Mouse (Mus musculus) retina, embryonic 14.5 days (tissue): ENCODE data around the gene Cysrt1.
"Not testable (repeated sequence)": the region's sequence is repeated elsewhere in the genome, so short reads cannot be mapped to it uniquely, and the experiment has no call there.

Experiments used
- DNase-seq: peaks from one replicate; pipeline ENCODE4 v3.0.0-alpha.2; 2015; ENCODE audit warnings: low spot score

The Cysrt1 gene

GRCm38 (mm10) chr2:25264851-25265250 lies 22.6 kb upstream of the Cysrt1 start:
- DNase-seq = no peak

- no peak for DNase-seq
Observed at GRCm38 (mm10) chr2:25264286-25264660, 22.0 kb upstream of the Cysrt1 start.

- no peak for DNase-seq
Observed at GRCm38 (mm10) chr2:25263623-25264285, 21.5 kb upstream of the Cysrt1 start.

GRCm38 (mm10) chr2:25262795-25263622 lies 20.8 kb upstream of the Cysrt1 start:
- DNase-seq = peak; percentile 51

GRCm38 (mm10) chr2:25262291-25262767 lies 20.1 kb upstream of the Cysrt1 start, which contains the start of gene Tprn:
TSS of gene Tprn (plus strand) at chr2:25262618.
- peak; percentile 97 for DNase-seq

GRCm38 (mm10) chr2:25261870-25262269 lies 19.6 kb upstream of the Cysrt1 start:
- DNase-seq = no peak

GRCm38 (mm10) chr2:25258887-25259286 lies 16.6 kb upstream of the Cysrt1 start:
- peak; percentile 32 for DNase-seq

- DNase-seq = not testable (repeated sequence)
Observed at GRCm38 (mm10) chr2:25257250-25257649, 15.0 kb upstream of the Cysrt1 start.

GRCm38 (mm10) chr2:25256443-25257109 lies 14.3 kb upstream of the Cysrt1 start:
- DNase-seq = peak; percentile 60

GRCm38 (mm10) chr2:25255284-25255779 lies 13.1 kb upstream of the Cysrt1 start, which contains the start of gene Tmem203:
TSS of gene Tmem203 (plus strand) at chr2:25255439.
- peak; percentile 95 for DNase-seq

- DNase-seq = no peak
Observed at GRCm38 (mm10) chr2:25252331-25252730, 10.1 kb upstream of the Cysrt1 start.

- no peak for DNase-seq
Observed at GRCm38 (mm10) chr2:25246183-25247072, 4.2 kb upstream of the Cysrt1 start, which contains the start of gene AL732309.1. TSS of gene AL732309.1 (minus strand) at chr2:25246863.

GRCm38 (mm10) chr2:25244144-25244543 lies 1.9 kb upstream of the Cysrt1 start:
- DNase-seq = no peak

GRCm38 (mm10) chr2:25243342-25243741 lies 1.1 kb upstream of the Cysrt1 start:
- DNase-seq = no peak

- DNase-seq = no peak
Observed at GRCm38 (mm10) chr2:25241438-25241775, 845 bp downstream of the Cysrt1 start.

GRCm38 (mm10) chr2:25240723-25241437 lies 1.4 kb downstream of the Cysrt1 start:
- DNase-seq = peak; percentile 82

GRCm38 (mm10) chr2:25240310-25240709 lies 1.9 kb downstream of the Cysrt1 start:
- DNase-seq = no peak

GRCm38 (mm10) chr2:25239766-25240165 lies 2.5 kb downstream of the Cysrt1 start:
- DNase-seq = no peak

GRCm38 (mm10) chr2:25238106-25238505 lies 4.1 kb downstream of the Cysrt1 start:
- no peak for DNase-seq

- DNase-seq = no peak
Observed at GRCm38 (mm10) chr2:25237522-25237921, 4.7 kb downstream of the Cysrt1 start.

- no peak for DNase-seq
Observed at GRCm38 (mm10) chr2:25236614-25237013, 5.6 kb downstream of the Cysrt1 start, which contains the start of gene Rnf224. TSS of gene Rnf224 (minus strand) at chr2:25236787.
